Mouse (Mus musculus): ENCODE results near the gene Zfp846. TPM values are rescaled to one million over a fixed set of nuclear protein-coding genes. Genes with fewer than 3 reads are reported as not detected.
"Not testable (repeated sequence)": the region's sequence is repeated elsewhere in the genome, so short reads cannot be mapped to it uniquely, and the experiment has no call there.

Gene Zfp846
- 26.7 and 26.8 TPM in 2 replicates for polyA plus RNA-seq (2016; fragmentation: Nextera tagmentation; extraction: Ambion mirVana)

GRCm38 (mm10) chr9:20581175-20581634 is at the start of gene Zfp846:
TSS of gene Zfp846 (plus strand) at chr9:20581291.
- WGBS: under 1% methylated on average over 30 of the region's 30 CpGs
- peaks cover 15% of the 10 kb centered on the region; the same call in 1 of the 2 replicates for H3K36me3 ChIP-seq
- H3K27me3 ChIP-seq: peaks cover 8% of the 10 kb centered on the region
- H3K9ac ChIP-seq: peak within 1 kb of the TSS; percentile 79
- H3K4me1 ChIP-seq: no peaks in the 10 kb centered on the region
- H3K4me3 ChIP-seq: peak within 1 kb of the TSS; percentile 64
- no peaks in the 10 kb centered on the region for H3K9me3 ChIP-seq
- ATAC-seq (ENCODE audit: insufficient number of reproducible peaks, insufficient read depth, low FRiP score, low TSS enrichment): peak; percentile 98
- peak within 1 kb of the TSS; percentile 48 for H3K4me2 ChIP-seq (replicated peaks)
- H3K27ac ChIP-seq: peak within 1 kb of the TSS; percentile 81

DNA sequence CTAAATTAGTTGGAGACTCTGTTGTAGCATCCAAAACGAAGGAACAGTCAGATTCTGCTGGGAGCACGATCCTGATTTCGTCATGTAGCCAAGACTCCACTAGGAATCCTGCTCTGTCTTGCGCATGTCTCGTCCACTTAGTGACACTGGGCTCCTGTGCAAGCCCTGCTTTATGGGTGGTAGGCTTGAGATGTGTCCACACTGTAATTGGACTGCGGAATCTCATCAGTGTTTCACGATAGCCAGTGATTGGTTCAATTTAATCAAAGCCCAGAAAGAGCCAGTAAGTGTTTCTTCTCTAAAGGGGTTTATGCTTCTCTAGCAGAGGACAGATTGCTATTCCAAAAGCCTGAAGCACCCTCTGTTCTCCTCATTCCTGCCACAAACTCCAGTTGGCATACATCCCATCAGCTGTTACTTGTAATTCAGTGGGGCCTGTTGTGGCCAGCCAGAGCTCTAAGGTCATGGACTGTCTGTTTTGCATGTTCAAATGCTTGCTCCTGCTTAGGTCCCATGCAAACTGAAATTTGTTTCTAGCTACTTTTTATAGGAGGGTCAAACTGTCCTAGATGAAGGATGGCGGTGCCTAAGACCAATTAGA is 46.7 kb upstream of the Zfp846 start:
- Histone ChIP-seq H3K9ac (no peak overlapping the region), H3K9me3 (no peaks in the 10 kb centered on the region), H3K36me3 (no peaks in the 10 kb centered on the region), H3K4me2 (replicated peaks) (no peak overlapping the region), H3K4me3 (no peak overlapping the region), H3K4me1 (no peaks in the 10 kb centered on the region), H3K27ac (no peak overlapping the region), H3K27me3 (no peaks in the 10 kb centered on the region)
- 80% methylated on average over 8 of the region's 8 CpGs for WGBS
- no peak for ATAC-seq (ENCODE audit: insufficient number of reproducible peaks, insufficient read depth, low FRiP score, low TSS enrichment)

DNA sequence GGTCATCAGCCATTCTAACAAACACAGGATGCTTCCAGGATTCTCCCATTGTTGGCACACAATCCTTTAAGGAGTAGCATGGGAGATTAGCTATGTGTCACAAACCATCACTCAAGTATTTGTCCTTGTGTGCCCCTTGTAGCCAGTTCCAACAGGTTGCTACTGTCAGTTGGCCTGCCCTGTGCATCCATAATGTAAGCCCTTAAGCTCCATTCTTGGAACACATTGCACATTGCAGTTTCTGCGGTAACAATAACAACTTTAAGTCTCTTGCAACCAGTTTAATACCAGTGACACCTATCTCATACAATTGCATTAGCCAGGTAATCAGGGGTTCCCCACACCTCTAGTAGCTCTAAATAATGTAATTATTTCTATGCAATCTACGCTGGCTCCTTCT is 44.5 kb upstream of the Zfp846 start:
- no peak overlapping the region for H3K9ac ChIP-seq
- no peaks in the 10 kb centered on the region for H3K4me1 ChIP-seq
- no peak for ATAC-seq (ENCODE audit: insufficient number of reproducible peaks, insufficient read depth, low FRiP score, low TSS enrichment)
- H3K4me3 ChIP-seq: no peak overlapping the region
- H3K4me2 ChIP-seq (replicated peaks): no peak overlapping the region
- no peaks in the 10 kb centered on the region for H3K36me3 ChIP-seq
- no peaks in the 10 kb centered on the region for H3K27me3 ChIP-seq
- WGBS: 87% methylated on average over 2 of the region's 2 CpGs
- no peaks in the 10 kb centered on the region for H3K9me3 ChIP-seq
- no peak overlapping the region for H3K27ac ChIP-seq

DNA sequence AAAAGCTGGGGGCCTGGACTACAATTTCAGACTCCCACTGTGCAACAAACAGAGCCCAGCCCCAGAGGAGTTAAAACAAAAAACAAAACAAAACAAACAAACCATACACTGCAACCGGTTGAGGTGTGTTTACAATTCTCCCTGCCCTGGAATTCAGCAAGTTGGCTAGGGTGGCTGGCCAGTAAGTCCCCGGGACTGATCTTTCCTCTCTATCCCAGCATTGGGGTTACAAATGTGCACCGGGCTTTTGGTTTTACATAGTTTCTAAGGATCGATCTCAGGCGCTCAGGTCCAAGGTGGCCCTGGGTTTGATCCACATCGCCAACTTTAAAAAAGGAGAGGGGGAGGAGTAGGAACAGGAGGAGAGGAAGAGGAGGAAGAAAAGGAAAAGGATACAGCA is 37.6 kb upstream of the Zfp846 start:
- Histone ChIP-seq H3K4me2 (replicated peaks) (no peak overlapping the region; the same call in 1 of the 2 replicates), H3K36me3 (no peaks in the 10 kb centered on the region), H3K4me3 (no peak overlapping the region), H3K27ac (no peak overlapping the region; the same call in 1 of the 2 replicates), H3K27me3 (no peaks in the 10 kb centered on the region), H3K4me1 (no peaks in the 10 kb centered on the region), H3K9ac (no peak overlapping the region), H3K9me3 (no peaks in the 10 kb centered on the region)
- WGBS: 33% methylated on average over 6 of the region's 6 CpGs
- no peak for ATAC-seq (ENCODE audit: insufficient number of reproducible peaks, insufficient read depth, low FRiP score, low TSS enrichment)

GRCm38 (mm10) chr9:20544070-20544821 is 36.8 kb upstream of the Zfp846 start:
- peak overlapping the region; percentile 54; the same call in 1 of the 2 replicates for H3K9ac ChIP-seq
- no peaks in the 10 kb centered on the region for H3K36me3 ChIP-seq
- peak overlapping the region; percentile 39 for H3K4me3 ChIP-seq
- H3K27ac ChIP-seq: peak overlapping the region; percentile 89
- no peaks in the 10 kb centered on the region for H3K4me1 ChIP-seq
- ATAC-seq (ENCODE audit: insufficient number of reproducible peaks, insufficient read depth, low FRiP score, low TSS enrichment): peak; percentile 94
- peak overlapping the region; percentile 56 for H3K4me2 ChIP-seq (replicated peaks)
- H3K27me3 ChIP-seq: no peaks in the 10 kb centered on the region
- no peaks in the 10 kb centered on the region for H3K9me3 ChIP-seq
- 2% methylated on average over 43 of the region's 43 CpGs for WGBS

DNA sequence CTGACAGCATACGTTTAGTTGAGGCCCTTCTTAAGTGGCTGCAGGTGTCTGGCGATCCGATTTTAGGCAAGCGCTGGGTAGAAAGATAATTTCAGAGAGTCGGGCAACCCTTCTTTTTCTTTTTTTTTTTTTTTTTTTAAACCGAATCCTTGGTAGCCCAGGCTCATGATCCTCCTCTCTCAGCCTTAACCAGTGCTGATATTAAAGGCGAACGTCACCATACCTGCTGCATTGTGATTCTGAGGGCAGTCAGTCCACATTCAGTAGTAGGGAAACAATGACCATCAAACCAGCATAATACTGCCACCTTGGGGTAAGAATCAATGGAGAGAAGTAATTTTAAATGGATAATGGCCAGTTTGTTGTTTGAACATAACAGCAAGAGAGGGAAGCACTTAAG is 35.9 kb upstream of the Zfp846 start:
- Histone ChIP-seq H3K36me3 (no peaks in the 10 kb centered on the region), H3K9me3 (no peaks in the 10 kb centered on the region), H3K4me3 (peak overlapping the region; percentile 39; the same call in 1 of the 2 replicates), H3K27ac (peak overlapping the region; percentile 89; the same call in 1 of the 2 replicates), H3K4me1 (no peaks in the 10 kb centered on the region), H3K9ac (no peak overlapping the region; the same call in 1 of the 2 replicates), H3K4me2 (replicated peaks) (peak overlapping the region; percentile 56), H3K27me3 (no peaks in the 10 kb centered on the region)
- WGBS: 18% methylated on average over 8 of the region's 8 CpGs
- no peak for ATAC-seq (ENCODE audit: insufficient number of reproducible peaks, insufficient read depth, low FRiP score, low TSS enrichment)

- H3K4me3 ChIP-seq: no peak overlapping the region
- no peaks in the 10 kb centered on the region for H3K9me3 ChIP-seq
- no peak overlapping the region for H3K27ac ChIP-seq
- no peaks in the 10 kb centered on the region for H3K27me3 ChIP-seq
- H3K4me2 ChIP-seq (replicated peaks): no peak overlapping the region
- no peaks in the 10 kb centered on the region for H3K4me1 ChIP-seq
- H3K9ac ChIP-seq: no peak overlapping the region
- ATAC-seq (ENCODE audit: insufficient number of reproducible peaks, insufficient read depth, low FRiP score, low TSS enrichment): no peak
- H3K36me3 ChIP-seq: no peaks in the 10 kb centered on the region
- 51% methylated on average over 5 of the region's 5 CpGs for WGBS
Measured at GRCm38 (mm10) chr9:20551781-20552275, 29.3 kb upstream of the Zfp846 start.

GRCm38 (mm10) chr9:20552698-20553097 is 28.4 kb upstream of the Zfp846 start:
- H3K27ac ChIP-seq: no peak overlapping the region
- no peak for ATAC-seq (ENCODE audit: insufficient number of reproducible peaks, insufficient read depth, low FRiP score, low TSS enrichment)
- no peaks in the 10 kb centered on the region for H3K4me1 ChIP-seq
- H3K36me3 ChIP-seq: no peaks in the 10 kb centered on the region
- H3K27me3 ChIP-seq: no peaks in the 10 kb centered on the region
- no peak overlapping the region for H3K4me3 ChIP-seq
- 71% methylated on average over 1 of the region's 1 CpGs for WGBS
- H3K9ac ChIP-seq: no peak overlapping the region
- H3K4me2 ChIP-seq (replicated peaks): no peak overlapping the region
- H3K9me3 ChIP-seq: no peaks in the 10 kb centered on the region

DNA sequence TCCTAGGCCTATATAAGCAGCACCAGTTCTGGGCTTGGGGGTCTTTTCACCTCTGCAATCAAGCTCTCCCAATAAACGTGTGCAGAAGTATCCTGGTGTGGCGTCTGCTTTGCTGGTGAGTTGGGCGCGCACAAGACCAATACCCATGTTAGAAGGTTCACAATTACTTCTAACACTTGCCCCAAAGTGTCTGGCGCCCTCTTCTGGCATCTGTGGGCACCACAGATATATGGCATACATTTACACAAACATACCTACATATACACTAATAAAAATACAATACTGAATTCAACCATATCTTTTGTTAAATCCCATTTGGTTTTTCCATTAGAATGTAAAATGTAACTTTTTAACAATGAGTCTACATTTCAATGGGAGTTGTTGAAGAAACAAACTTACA is 18.9 kb upstream of the Zfp846 start:
- Histone ChIP-seq H3K4me1 (no peaks in the 10 kb centered on the region), H3K36me3 (no peaks in the 10 kb centered on the region), H3K9me3 (no peaks in the 10 kb centered on the region), H3K9ac (no peak overlapping the region), H3K4me2 (replicated peaks) (no peak overlapping the region), H3K27ac (no peak overlapping the region), H3K27me3 (no peaks in the 10 kb centered on the region), H3K4me3 (no peak overlapping the region)
- no peak for ATAC-seq (ENCODE audit: insufficient number of reproducible peaks, insufficient read depth, low FRiP score, low TSS enrichment)
- WGBS: 78% methylated on average over 5 of the region's 5 CpGs

GRCm38 (mm10) chr9:20565326-20566030 is 15.6 kb upstream of the Zfp846 start:
- 82% methylated on average over 3 of the region's 3 CpGs for WGBS
- not testable (repeated sequence) for H3K9ac ChIP-seq; H3K4me1 ChIP-seq; ATAC-seq (ENCODE audit: insufficient number of reproducible peaks, insufficient read depth, low FRiP score, low TSS enrichment); H3K9me3 ChIP-seq; H3K4me2 ChIP-seq (replicated peaks); H3K27me3 ChIP-seq; H3K4me3 ChIP-seq; H3K27ac ChIP-seq; H3K36me3 ChIP-seq

DNA sequence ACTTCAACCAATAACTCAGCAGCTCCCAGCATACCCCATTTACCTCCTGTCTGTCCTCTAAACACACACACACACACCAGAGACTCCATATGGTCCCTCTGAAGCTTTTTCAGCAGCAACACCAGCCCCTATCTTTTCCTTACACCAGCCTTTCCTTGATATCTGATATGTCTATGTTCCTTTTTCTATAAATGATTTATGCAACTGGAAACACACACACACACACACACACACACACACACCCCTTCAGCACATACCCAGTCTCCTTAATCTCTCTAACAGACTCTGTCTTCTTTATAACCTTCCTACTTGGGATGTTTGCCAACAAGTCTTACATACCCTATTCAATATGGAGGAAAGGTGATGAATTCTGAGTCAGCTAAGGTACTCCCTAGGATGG is 10.0 kb upstream of the Zfp846 start:
- ATAC-seq (ENCODE audit: insufficient number of reproducible peaks, insufficient read depth, low FRiP score, low TSS enrichment): no peak
- Histone ChIP-seq H3K4me3 (no peak overlapping the region), H3K4me1 (no peaks in the 10 kb centered on the region), H3K27ac (no peak overlapping the region), H3K27me3 (no peaks in the 10 kb centered on the region), H3K4me2 (replicated peaks) (no peak overlapping the region), H3K9me3 (no peaks in the 10 kb centered on the region), H3K9ac (no peak overlapping the region), H3K36me3 (no peaks in the 10 kb centered on the region)

All from embryonic facial prominence, embryonic 12.5 days (tissue).